ENCODE assay signal across 26 mouse cellular contexts in the genomic region with DNA sequence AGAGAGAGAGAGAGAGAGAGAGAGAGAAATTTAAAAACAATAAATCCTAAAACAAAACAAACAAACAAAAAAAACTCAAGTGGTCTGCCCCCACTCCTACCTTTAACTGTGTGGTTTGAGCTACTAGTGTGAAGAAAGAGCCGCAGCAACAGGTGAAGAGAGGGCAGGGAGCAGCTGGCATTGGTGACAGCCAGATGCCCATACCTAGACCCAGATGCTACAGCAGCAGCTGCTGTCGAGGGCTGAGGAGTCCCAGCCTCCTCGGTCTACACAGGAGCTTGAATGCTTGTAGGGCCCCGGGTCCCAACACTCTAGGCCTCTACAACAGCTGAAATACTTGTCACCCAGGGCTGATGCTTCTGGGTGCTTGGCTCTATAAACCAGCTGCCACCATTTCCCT. TPM values are rescaled to one million over a fixed set of nuclear protein-coding genes. Genes with fewer than 3 reads are reported as not detected.
"Had no signal": no experiment of that assay in that cellular context is flagged by ENCODE, and none has a peak within 500 bp of the region (broad histone marks: within the 10 kb centered on the region; RNA-seq: fewer than 3 reads in every experiment).

No protein-coding gene starts in this region.

- H3K36me3 ChIP-seq: liver, embryonic 15.5 days; lung, embryonic 15.5 days; midbrain, embryonic 13.5 days; midbrain, embryonic 15.5 days; neural tube, embryonic 13.5 days; neural tube, embryonic 15.5 days had no signal

- DNase-seq: liver, postnatal 0 days; lung, adult 2 months; lung, postnatal 14 days; lung, postnatal 36 days; retina, postnatal 1 day; right cerebral cortex, adult 18-20 months; right cerebral cortex, postnatal 25 days; right cerebral cortex, postnatal 4 days; spleen, adult 18-20 months; thymus, adult 18-20 months; thymus, postnatal 14 days; thymus, postnatal 36 days had no signal

- H3K4me2 ChIP-seq: liver, embryonic 15.5 days; lung, embryonic 15.5 days; midbrain, embryonic 11.5 days; midbrain, embryonic 13.5 days; midbrain, embryonic 15.5 days; neural tube, embryonic 13.5 days; neural tube, embryonic 15.5 days had no signal

- H3K4me3 ChIP-seq: liver, embryonic 15.5 days; lung, embryonic 15.5 days; megakaryocyte, embryonic 14.5 days; midbrain, embryonic 13.5 days; midbrain, embryonic 15.5 days; neural tube, embryonic 13.5 days; neural tube, embryonic 15.5 days had no signal

- H3K9me3 ChIP-seq: liver, embryonic 15.5 days; lung, embryonic 15.5 days; midbrain, embryonic 13.5 days; midbrain, embryonic 15.5 days; neural tube, embryonic 13.5 days; neural tube, embryonic 15.5 days had no signal

- H3K27me3 ChIP-seq: liver, embryonic 15.5 days; lung, embryonic 15.5 days; megakaryocyte, embryonic 14.5 days; midbrain, embryonic 13.5 days; midbrain, embryonic 15.5 days; neural tube, embryonic 13.5 days; neural tube, embryonic 15.5 days had no signal

- H3K27ac ChIP-seq: liver, embryonic 15.5 days; lung, embryonic 15.5 days; macrophage; midbrain, embryonic 13.5 days; midbrain, embryonic 15.5 days; neural tube, embryonic 13.5 days; neural tube, embryonic 15.5 days had no signal

- ATAC-seq: liver, postnatal 0 days; midbrain, embryonic 13.5 days; midbrain, embryonic 15.5 days had no signal

- H3K4me1 ChIP-seq: liver, embryonic 15.5 days; lung, embryonic 15.5 days; midbrain, embryonic 13.5 days; midbrain, embryonic 15.5 days; neural tube, embryonic 13.5 days; neural tube, embryonic 15.5 days had no signal

- H3K9ac ChIP-seq: liver, embryonic 15.5 days; liver, postnatal 0 days; lung, embryonic 15.5 days; midbrain, embryonic 13.5 days; midbrain, embryonic 15.5 days; neural tube, embryonic 13.5 days; neural tube, embryonic 15.5 days had no signal

RNA-seq across cellular contexts. Expression of gene Gm7271, which starts 7.0 kb away (rescaled TPM):
- polyA plus RNA-seq: liver, embryonic 15.5 days; liver, postnatal 0 days; lung, adult 2 months; lung, embryonic 15.5 days; macrophage; midbrain, embryonic 13.5 days; midbrain, embryonic 15.5 days; midbrain, postnatal 0 days; small intestine, adult 2 months; stomach, embryonic 14.5 days; stomach, embryonic 16.5 days; thymus, postnatal 0 days had no signal
